ENCODE assay signal across 23 mouse cellular contexts in the genomic region with DNA sequence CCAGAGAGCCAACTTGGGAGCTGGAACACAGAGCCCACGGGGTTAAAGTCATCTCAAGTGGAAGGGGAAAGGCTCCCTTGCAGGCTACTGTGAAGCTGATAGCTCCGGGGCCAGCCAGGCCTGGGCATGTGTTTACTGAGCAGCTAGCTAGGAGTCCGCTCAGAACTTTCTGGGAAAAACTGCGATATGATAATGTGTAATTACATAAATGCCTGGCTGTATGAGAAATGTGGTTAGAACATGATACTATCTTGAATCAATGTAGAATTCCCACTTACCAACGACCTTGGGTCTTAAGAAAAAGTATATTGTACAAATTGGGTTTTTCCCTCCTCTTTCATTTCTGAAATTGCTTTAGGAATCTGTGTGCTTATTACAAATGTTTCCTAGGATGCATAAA. TPM values are rescaled to one million over a fixed set of nuclear protein-coding genes. Genes with fewer than 3 reads are reported as not detected.
DNase-seq lines count a peak whose midpoint lies in the region; ATAC-seq and TF ChIP-seq lines count a peak whose summit lies in the region.
"Had no signal": no experiment of that assay in that cellular context is flagged by ENCODE, and none has a peak within 500 bp of the region (broad histone marks: within the 10 kb centered on the region; RNA-seq: fewer than 3 reads in every experiment).

No protein-coding gene starts in this region.

- no peaks in the 10 kb centered on the region for H3K27me3 ChIP-seq in heart, embryonic 16.5 days (ENCODE audit: control insufficient read depth, insufficient read depth, low read length)
- no peaks in the 10 kb centered on the region for H3K27me3 ChIP-seq in heart, embryonic 11.5 days (ENCODE audit: control insufficient read depth, insufficient read depth, low read length)
- no peaks in the 10 kb centered on the region for H3K27me3 ChIP-seq in midbrain, embryonic 11.5 days (ENCODE audit: control insufficient read depth, insufficient read depth, low read length)
- no peaks in the 10 kb centered on the region for H3K27me3 ChIP-seq in midbrain, embryonic 15.5 days (replicated peaks)
- H3K27me3 ChIP-seq in myocyte (ENCODE audit: control insufficient read depth, insufficient read depth, insufficient read length), result no peaks in the 10 kb centered on the region
- H3K27me3 ChIP-seq: CH12.LX; embryonic facial prominence, embryonic 15.5 days; forebrain, embryonic 15.5 days; heart, embryonic 15.5 days; intestine, embryonic 15.5 days had no signal

- no peaks in the 10 kb centered on the region for H3K36me3 ChIP-seq in heart, embryonic 16.5 days (ENCODE audit: control insufficient read depth, insufficient read depth)
- H3K36me3 ChIP-seq in heart, embryonic 11.5 days (ENCODE audit: control insufficient read depth, insufficient read depth, low read length), result no peaks in the 10 kb centered on the region
- no peaks in the 10 kb centered on the region for H3K36me3 ChIP-seq in midbrain, embryonic 11.5 days (ENCODE audit: control insufficient read depth, insufficient read depth, low read length)
- H3K36me3 ChIP-seq in midbrain, embryonic 15.5 days (replicated peaks), result no peaks in the 10 kb centered on the region
- no peaks in the 10 kb centered on the region for H3K36me3 ChIP-seq in myocyte (ENCODE audit: control insufficient read depth, insufficient read depth)
- H3K36me3 ChIP-seq: embryonic facial prominence, embryonic 15.5 days; forebrain, embryonic 15.5 days; intestine, embryonic 15.5 days had no signal

- 36% methylated on average over 5 of the region's 5 CpGs for WGBS in heart, embryonic 16.5 days
- 42% methylated on average over 5 of the region's 5 CpGs for WGBS in heart, embryonic 11.5 days (ENCODE audit: insufficient replicate concordance)
- 70% methylated on average over 5 of the region's 5 CpGs for WGBS in midbrain, embryonic 11.5 days
- WGBS in midbrain, embryonic 15.5 days, result 55% methylated on average over 5 of the region's 5 CpGs

- H3K4me1 ChIP-seq in heart, embryonic 16.5 days (ENCODE audit: control insufficient read depth, insufficient read depth, low read length), result peaks cover 32% of the 10 kb centered on the region
- peaks cover 10% of the 10 kb centered on the region for H3K4me1 ChIP-seq in heart, embryonic 11.5 days (ENCODE audit: control insufficient read depth, insufficient read depth, low read length)
- peaks cover 4% of the 10 kb centered on the region; the same call in 1 of the 2 replicates for H3K4me1 ChIP-seq in midbrain, embryonic 11.5 days (ENCODE audit: control insufficient read depth, insufficient read depth, low read length)
- H3K4me1 ChIP-seq in midbrain, embryonic 15.5 days, result peaks cover 4% of the 10 kb centered on the region
- H3K4me1 ChIP-seq: intestine, embryonic 15.5 days had no signal

- ATAC-seq in heart, embryonic 16.5 days (replicated peaks; ENCODE audit: extremely low read depth, insufficient read depth, low FRiP score), result no peak
- ATAC-seq in heart, embryonic 11.5 days (replicated peaks; ENCODE audit: insufficient number of reproducible peaks, low FRiP score, low TSS enrichment), result no peak
- no peak for ATAC-seq in midbrain, embryonic 11.5 days (ENCODE audit: low FRiP score)
- no peak for ATAC-seq in midbrain, embryonic 15.5 days (replicated peaks)
- ATAC-seq: forebrain, embryonic 15.5 days; intestine, embryonic 15.5 days had no signal

- H3ac ChIP-seq in myocyte (ENCODE audit: control insufficient read depth, insufficient read length), result no peak overlapping the region

- no peak overlapping the region for H3K4me3 ChIP-seq in gastrocnemius, adult 2 months
- H3K4me3 ChIP-seq in heart, embryonic 16.5 days (ENCODE audit: low read length), result no peak overlapping the region
- no peak overlapping the region for H3K4me3 ChIP-seq in heart, embryonic 11.5 days (ENCODE audit: low read depth, low read length)
- H3K4me3 ChIP-seq in midbrain, embryonic 11.5 days (ENCODE audit: low read depth, low read length), result no peak overlapping the region
- no peak overlapping the region for H3K4me3 ChIP-seq in midbrain, embryonic 15.5 days
- no peak overlapping the region for H3K4me3 ChIP-seq in myocyte
- H3K4me3 ChIP-seq: embryonic facial prominence, embryonic 15.5 days; forebrain, embryonic 15.5 days; heart, embryonic 15.5 days; intestine, embryonic 15.5 days had no signal

- H3K4me2 ChIP-seq in heart, embryonic 16.5 days (ENCODE audit: low read depth, low read length), result no peak overlapping the region
- H3K4me2 ChIP-seq in heart, embryonic 11.5 days, result no peak overlapping the region
- no peak overlapping the region for H3K4me2 ChIP-seq in midbrain, embryonic 11.5 days
- no peak overlapping the region for H3K4me2 ChIP-seq in midbrain, embryonic 15.5 days
- peak overlapping the region; percentile 28 for H3K4me2 ChIP-seq in myocyte (ENCODE audit: low read depth)
- H3K4me2 ChIP-seq: embryonic facial prominence, embryonic 15.5 days; forebrain, embryonic 15.5 days; heart, embryonic 15.5 days; hindbrain, embryonic 14.5 days; intestine, embryonic 15.5 days had no signal

- 0 out of 2 replicates have a peak overlapping the region, but pooled peaks have one; percentile 20 for H3K27ac ChIP-seq in gastrocnemius, adult 2 months
- H3K27ac ChIP-seq in heart, embryonic 16.5 days (ENCODE audit: low read length), result peak overlapping the region; percentile 17; the same call in 1 of the 2 replicates
- no peak overlapping the region for H3K27ac ChIP-seq in heart, embryonic 11.5 days (ENCODE audit: low read depth, low read length)
- no peak overlapping the region for H3K27ac ChIP-seq in midbrain, embryonic 11.5 days (ENCODE audit: low read depth, low read length)
- H3K27ac ChIP-seq in midbrain, embryonic 15.5 days, result no peak overlapping the region
- H3K27ac ChIP-seq: embryonic facial prominence, embryonic 15.5 days; forebrain, embryonic 15.5 days; intestine, embryonic 15.5 days had no signal

- intact Hi-C loops in gastrocnemius, adult 2 months (cut with DNase I), result no loop called here

- no peak for TF ChIP-seq CTCF in gastrocnemius, adult 2 months (IDR thresholded peaks at IDR 0.05)

- H3K79me2 ChIP-seq in myocyte (ENCODE audit: control insufficient read depth, insufficient read depth), result no peaks in the 10 kb centered on the region

- TF ChIP-seq POLR2A in myocyte (IDR thresholded peaks at IDR 0.05; ENCODE audit: insufficient read length, low read depth), result no peak

- no peak for DNase-seq in gastrocnemius, adult 2 months
- no peak for DNase-seq in gastrocnemius, adult 8-10 months (ENCODE audit: low spot score in 2 of 2)
- DNase-seq in midbrain, embryonic 11.5 days (ENCODE audit: low spot score, missing footprints), result peak; percentile 57
- DNase-seq in right cerebral cortex, adult 2 months (ENCODE audit: low spot score in 2 of 2), result no peak
- DNase-seq: adrenal gland, adult 2 months; adrenal gland, postnatal 25 days; cerebellum, adult 18-20 months; cerebellum, adult 9-11 months; cerebellum, postnatal 36 days; gastrocnemius, postnatal 36 days; heart, adult 11 months; kidney, adult 18-20 months had no signal

- H3K9ac ChIP-seq in heart, embryonic 16.5 days (ENCODE audit: low read length), result no peak overlapping the region
- H3K9ac ChIP-seq in heart, embryonic 11.5 days (ENCODE audit: low read depth, low read length), result no peak overlapping the region
- no peak overlapping the region for H3K9ac ChIP-seq in midbrain, embryonic 11.5 days (ENCODE audit: low read length)
- no peak overlapping the region for H3K9ac ChIP-seq in midbrain, embryonic 15.5 days
- H3K9ac ChIP-seq: embryonic facial prominence, embryonic 15.5 days; forebrain, embryonic 15.5 days; heart, embryonic 15.5 days; hindbrain, embryonic 14.5 days; intestine, embryonic 15.5 days had no signal

- H3K9me3 ChIP-seq in heart, embryonic 16.5 days (replicated peaks; ENCODE audit: control insufficient read depth, low read length), result no peaks in the 10 kb centered on the region
- H3K9me3 ChIP-seq in heart, embryonic 11.5 days (replicated peaks; ENCODE audit: control insufficient read depth, low read length), result no peaks in the 10 kb centered on the region
- H3K9me3 ChIP-seq in midbrain, embryonic 11.5 days (ENCODE audit: control insufficient read depth, low read length), result no peaks in the 10 kb centered on the region
- H3K9me3 ChIP-seq in midbrain, embryonic 15.5 days, result no peaks in the 10 kb centered on the region
- H3K9me3 ChIP-seq: embryonic facial prominence, embryonic 15.5 days; forebrain, embryonic 15.5 days; heart, embryonic 15.5 days; intestine, embryonic 15.5 days had no signal

TF ChIP-seq in myocyte, 11 proteins besides CTCF, POLR2A, EP300 and RAD21:
- TF ChIP-seq MAX (IDR thresholded peaks at IDR 0.05; ENCODE audit: low read depth) (no peak), E2F4 (IDR thresholded peaks at IDR 0.05; ENCODE audit: insufficient read depth) (no peak), MYOG (IDR thresholded peaks at IDR 0.05; ENCODE audit: control insufficient read depth in 1 of 3, insufficient read depth in 1 of 3, insufficient read length in 2 of 3, low read depth in 2 of 3) (no peak), TCF3 (IDR thresholded peaks at IDR 0.05; ENCODE audit: insufficient read length, low read depth) (no peak), SRF (IDR thresholded peaks at IDR 0.05; ENCODE audit: control insufficient read depth, insufficient read length, low read depth) (no peak), CEBPB (IDR thresholded peaks at IDR 0.05; ENCODE audit: insufficient read depth, poor library complexity, severe bottlenecking) (no peak), REST (IDR thresholded peaks at IDR 0.05; ENCODE audit: insufficient read depth, insufficient read length) (no peak), MYOD1 (IDR thresholded peaks at IDR 0.05; ENCODE audit: control insufficient read depth in 1 of 3, insufficient read length in 2 of 3, low read depth in 2 of 3) (no peak), USF1 (IDR thresholded peaks at IDR 0.05; ENCODE audit: low read depth) (no peak), TCF12 (IDR thresholded peaks at IDR 0.05; ENCODE audit: insufficient read depth, poor library complexity, severe bottlenecking) (no peak), POLR2AphosphoS2 (IDR thresholded peaks at IDR 0.05; ENCODE audit: insufficient read length, low read depth) (no peak)

RNA-seq across cellular contexts. Expression of gene Grb14, which starts 53.0 kb away (rescaled TPM):
- total RNA-seq in gastrocnemius, adult 2 months (2021), result 10 to 100 TPM; 11.4 to 32.4 TPM
- total RNA-seq in gastrocnemius, adult 8-10 months (2022), result 10 to 100 TPM; 10.3 to 26.3 (median 20.2) TPM
- polyA plus RNA-seq in heart, embryonic 16.5 days (2015; fragmentation: Nextera tagmentation; extraction: Ambion mirVana), result 121 and 135 TPM in 2 replicates
- 60.7 and 62.9 TPM in 2 replicates for polyA plus RNA-seq in heart, embryonic 11.5 days (2014; fragmentation: Nextera tagmentation; extraction: Ambion mirVana)
- polyA plus RNA-seq in midbrain, embryonic 11.5 days (2014; fragmentation: Nextera tagmentation; extraction: Ambion mirVana), result 5.7 and 6.8 TPM in 2 replicates
- polyA plus RNA-seq in midbrain, embryonic 15.5 days (2015; fragmentation: Nextera tagmentation; extraction: Ambion mirVana), result 30.0 and 31.1 TPM in 2 replicates
- polyA plus RNA-seq in myocyte (2012; fragmentation: generic; extraction: Trizol), result 0.66 TPM
- total RNA-seq: hematopoietic stem cell, adult 5-6 weeks had no signal

Comparison
In these comparisons a context has a peak if more than half of its experiments do, and no peak if none do; other contexts are left out.
1. H3K27ac ChIP-seq: peak in gastrocnemius, adult 2 months (single experiment) and heart, embryonic 16.5 days (single experiment); none in heart, embryonic 11.5 days (single experiment), midbrain, embryonic 11.5 days (single experiment) and midbrain, embryonic 15.5 days (single experiment).